Mouse (Mus musculus): ENCODE data around the gene Gpr101.

Gene Gpr101

GRCm38 (mm10) chrX:57503634-57504033, at the start of gene Gpr101:
Gene Gpr101 (minus strand): TSS chrX:57503757.
- no peak for DNase-seq (ENCODE audit: low spot score)

- DNase-seq (ENCODE audit: low spot score): no peak
Observed at GRCm38 (mm10) chrX:57521117-57522095, 17.8 kb upstream of the Gpr101 start.

GRCm38 (mm10) chrX:57506247-57506646, 2.7 kb upstream of the Gpr101 start:
- DNase-seq (ENCODE audit: low spot score): no peak
